ENCODE assay signal across 8 mouse cellular contexts in genomic region chr7:51879136-51879723, GRCm38 (mm10). TPM values are rescaled to one million over a fixed set of nuclear protein-coding genes. Genes with fewer than 3 reads are reported as not detected.
DNase-seq lines count a peak whose midpoint lies in the region; ATAC-seq and TF ChIP-seq lines count a peak whose summit lies in the region.

No protein-coding gene starts in this region.

- WGBS in forebrain, embryonic 14.5 days: 2% methylated on average over 17 of the region's 17 CpGs
- WGBS in lung, embryonic 15.5 days: under 1% methylated on average over 17 of the region's 17 CpGs
- under 1% methylated on average over 17 of the region's 17 CpGs for WGBS in neural tube, embryonic 14.5 days

- dilution Hi-C loops in CH12.LX (cut with MboI; ENCODE audit: extremely low pct_ligation_motif_present, extremely low pct_unique_long_range_greater_than_20kb, low sequenced_read_pairs): no loop called here

- H3K79me2 ChIP-seq in CH12.LX (replicated peaks; ENCODE audit: control insufficient read depth, extremely low read depth, insufficient read depth, poor library complexity, severe bottlenecking): no peaks in the 10 kb centered on the region

- peak; percentile 35; the same call in 1 of the 2 replicates for TF ChIP-seq POLR2A in CH12.LX (IDR thresholded peaks at IDR 0.05; ENCODE audit: low read depth, low read length)
- no peak for TF ChIP-seq POLR2A in bone marrow macrophage, adult 2 months (IDR thresholded peaks at IDR 0.05; ENCODE audit: borderline replicate concordance, low read depth, low read length)

- peak overlapping the region; percentile 25 to 60 (median 47) for H3K4me3 ChIP-seq in CH12.LX (replicated peaks in 1 of 3; ENCODE audit: low read depth in 2 of 3, low read length in 2 of 3, poor library complexity in 1 of 3)
- peak overlapping the region; percentile 60 for H3K4me3 ChIP-seq in bone marrow macrophage, adult 2 months (ENCODE audit: insufficient read depth, low read length)
- H3K4me3 ChIP-seq in forebrain, embryonic 14.5 days (ENCODE audit: low read depth, low read length): peak overlapping the region; percentile 49
- H3K4me3 ChIP-seq in lung, embryonic 15.5 days: peak overlapping the region; percentile 42
- peak overlapping the region; percentile 48 for H3K4me3 ChIP-seq in neural tube, embryonic 14.5 days (ENCODE audit: low read depth, low read length)

- peaks cover 11% of the 10 kb centered on the region for H3K9me3 ChIP-seq in CH12.LX (replicated peaks; ENCODE audit: low read length)
- no peaks in the 10 kb centered on the region for H3K9me3 ChIP-seq in forebrain, embryonic 14.5 days (replicated peaks; ENCODE audit: control insufficient read depth, low read length)
- no peaks in the 10 kb centered on the region for H3K9me3 ChIP-seq in lung, embryonic 15.5 days
- H3K9me3 ChIP-seq in neural tube, embryonic 14.5 days (ENCODE audit: control insufficient read depth, low read length): no peaks in the 10 kb centered on the region

- no peak for TF ChIP-seq EP300 in CH12.LX (IDR thresholded peaks at IDR 0.05; ENCODE audit: low read length)

- peak overlapping the region; percentile 3; the same call in 1 of the 2 replicates for H3K4me2 ChIP-seq in CH12.LX (ENCODE audit: insufficient read depth, low read depth, poor library complexity, severe bottlenecking)
- H3K4me2 ChIP-seq in forebrain, embryonic 14.5 days (ENCODE audit: low read length): peak overlapping the region; percentile 86
- peak overlapping the region; percentile 79 for H3K4me2 ChIP-seq in lung, embryonic 15.5 days
- H3K4me2 ChIP-seq in neural tube, embryonic 14.5 days (ENCODE audit: low read depth, low read length): peak overlapping the region; percentile 84

- no peak for TF ChIP-seq RAD21 in CH12.LX (IDR thresholded peaks at IDR 0.05; ENCODE audit: low read depth, low read length)

- H3K36me3 ChIP-seq in CH12.LX (replicated peaks in 1 of 2; ENCODE audit: control insufficient read depth in 1 of 2, insufficient read depth in 1 of 2, low read length in 1 of 2): no peaks in the 10 kb centered on the region
- H3K36me3 ChIP-seq in forebrain, embryonic 14.5 days (ENCODE audit: control insufficient read depth, insufficient read depth, low read length): no peaks in the 10 kb centered on the region
- no peaks in the 10 kb centered on the region for H3K36me3 ChIP-seq in lung, embryonic 15.5 days
- H3K36me3 ChIP-seq in neural tube, embryonic 14.5 days (ENCODE audit: control insufficient read depth, insufficient read depth, low read length): no peaks in the 10 kb centered on the region

- no peak for TF ChIP-seq CTCF in CH12.LX (conservative IDR thresholded peaks at IDR 0.05 in 1 of 2, IDR thresholded peaks at IDR 0.05 in 1 of 2; ENCODE audit: low read depth in 2 of 2, low read length in 2 of 2)
- no peak for TF ChIP-seq CTCF in bone marrow macrophage, adult 2 months (IDR thresholded peaks at IDR 0.05; ENCODE audit: low read depth, low read length)

- intact Hi-C loops in heart, postnatal 10 days (cut with DNase I): loop anchor here (2.0 to 5.0 kb wide), 2 partner anchors 16 to 93 kb away; partner anchors contain the start of genes Fancf and Gas2

- DNase-seq in CH12.LX (ENCODE audit: extremely low read depth): peak; percentile 64
- peak; percentile 85 for DNase-seq in forebrain, embryonic 14.5 days (ENCODE audit: low spot score)
- DNase-seq in heart, postnatal 10 days: peak; percentile 54 to 56
- DNase-seq in layer of hippocampus, postnatal 10 days (ENCODE audit: low spot score in 2 of 2): peak; percentile 47 to 61
- peak; percentile 53 for DNase-seq in testis, postnatal 10 days (ENCODE audit: low spot score)

- peak overlapping the region; percentile 26; the same call in 1 of the 2 replicates for H3K27ac ChIP-seq in CH12.LX (ENCODE audit: insufficient read depth, low read depth)
- peak overlapping the region; percentile 44 for H3K27ac ChIP-seq in bone marrow macrophage, adult 2 months (ENCODE audit: insufficient read depth, low read depth, low read length)
- H3K27ac ChIP-seq in forebrain, embryonic 14.5 days (ENCODE audit: low read depth, low read length): peak overlapping the region; percentile 71
- H3K27ac ChIP-seq in lung, embryonic 15.5 days: peak overlapping the region; percentile 85
- peak overlapping the region; percentile 91 for H3K27ac ChIP-seq in neural tube, embryonic 14.5 days (ENCODE audit: low read depth, low read length)

- no peaks in the 10 kb centered on the region for H3K27me3 ChIP-seq in CH12.LX (replicated peaks)
- H3K27me3 ChIP-seq in forebrain, embryonic 14.5 days (replicated peaks; ENCODE audit: control insufficient read depth, insufficient read depth, low read length): no peaks in the 10 kb centered on the region
- no peaks in the 10 kb centered on the region for H3K27me3 ChIP-seq in lung, embryonic 15.5 days
- H3K27me3 ChIP-seq in neural tube, embryonic 14.5 days (ENCODE audit: control insufficient read depth, insufficient read depth, low read length): no peaks in the 10 kb centered on the region

- H3K4me1 ChIP-seq in CH12.LX (ENCODE audit: control insufficient read depth in 1 of 2, insufficient read depth in 2 of 2): peaks cover 0 to 6% of the 10 kb centered on the region in 2 experiments; a peak in 1 of 4 replicates
- H3K4me1 ChIP-seq in bone marrow macrophage, adult 2 months (ENCODE audit: control insufficient read depth, insufficient read depth, low read length): peaks cover 10% of the 10 kb centered on the region
- no peaks in the 10 kb centered on the region for H3K4me1 ChIP-seq in forebrain, embryonic 14.5 days (ENCODE audit: control insufficient read depth, insufficient read depth, low read length)
- 0 out of 2 replicates have a peak, but pooled peaks cover 7% of the 10 kb centered on the region for H3K4me1 ChIP-seq in lung, embryonic 15.5 days
- H3K4me1 ChIP-seq in neural tube, embryonic 14.5 days (ENCODE audit: control insufficient read depth, insufficient read depth, low read length): 0 out of 2 replicates have a peak, but pooled peaks cover 3% of the 10 kb centered on the region

- H3K9ac ChIP-seq in CH12.LX (ENCODE audit: insufficient read depth, low read depth): 0 out of 2 replicates have a peak overlapping the region, but pooled peaks have one; percentile 9
- peak overlapping the region; percentile 75 for H3K9ac ChIP-seq in forebrain, embryonic 14.5 days (ENCODE audit: low read length)
- H3K9ac ChIP-seq in lung, embryonic 15.5 days: peak overlapping the region; percentile 44
- peak overlapping the region; percentile 65 for H3K9ac ChIP-seq in neural tube, embryonic 14.5 days (replicated peaks; ENCODE audit: low read depth, low read length)

- in situ Hi-C loops in CH12.LX (cut with MboI; ENCODE audit: low pct_ligation_motif_present, low pct_unique_long_range_greater_than_20kb, low sequenced_read_pairs): no loop called here

- ATAC-seq in forebrain, embryonic 14.5 days: peak; percentile 97
- ATAC-seq in lung, embryonic 15.5 days (ENCODE audit: borderline replicate concordance, extremely low read depth, low FRiP score, low TSS enrichment): peak; percentile 93
- peak; percentile 97 for ATAC-seq in neural tube, embryonic 14.5 days (ENCODE audit: low read depth)

TF ChIP-seq in CH12.LX, 34 proteins besides CTCF, POLR2A, EP300 and RAD21 (continues in another document):
- no peak for TF ChIP-seq RCOR1 (conservative IDR thresholded peaks at IDR 0.05; ENCODE audit: low read depth, low read length)
- TF ChIP-seq IRF4 (IDR thresholded peaks at IDR 0.05; ENCODE audit: low read depth, low read length): no peak
- TF ChIP-seq POLR2AphosphoS2 (IDR thresholded peaks at IDR 0.05; ENCODE audit: low read depth, low read length): no peak
- no peak for TF ChIP-seq USF2 (conservative IDR thresholded peaks at IDR 0.05; ENCODE audit: low read depth, low read length)
- no peak for TF ChIP-seq ZKSCAN1 (IDR thresholded peaks at IDR 0.05; ENCODE audit: borderline replicate concordance, low read depth, low read length)
- TF ChIP-seq SIN3A (IDR thresholded peaks at IDR 0.05; ENCODE audit: low read length): no peak
- TF ChIP-seq TBP (conservative IDR thresholded peaks at IDR 0.05; ENCODE audit: low read depth, low read length): no peak
- TF ChIP-seq TCF12 (IDR thresholded peaks at IDR 0.05; ENCODE audit: low read depth, low read length): no peak; the same call in 1 of the 2 replicates
- TF ChIP-seq MYC (IDR thresholded peaks at IDR 0.05; ENCODE audit: low read depth, low read length): peak; percentile 53; the same call in 1 of the 2 replicates
- no peak for TF ChIP-seq HCFC1 (IDR thresholded peaks at IDR 0.05; ENCODE audit: low read depth, low read length)
- TF ChIP-seq SMC3 (IDR thresholded peaks at IDR 0.05; ENCODE audit: low read depth, low read length): no peak
- no peak for TF ChIP-seq UBTF (IDR thresholded peaks at IDR 0.05; ENCODE audit: low read depth, low read length)
- TF ChIP-seq NELFE (IDR thresholded peaks at IDR 0.05; ENCODE audit: low read depth, low read length): 0 out of 2 replicates have a peak, but pooled peaks have one; percentile 38
- no peak for TF ChIP-seq JUND (conservative IDR thresholded peaks at IDR 0.05; ENCODE audit: low read depth, low read length)
- TF ChIP-seq CHD1 (IDR thresholded peaks at IDR 0.05; ENCODE audit: low read depth, low read length): no peak

RNA-seq across cellular contexts. Expression of gene Fancf, which starts 17.2 kb away (rescaled TPM):
- 3.4 and 3.7 TPM in 2 replicates for total RNA-seq in CH12.LX (2012; rRNA removed)
- total RNA-seq in CH12.LX (2014; rRNA removed): 3.5 and 6.2 TPM in 2 replicates
- polyA plus RNA-seq in CH12.LX (2012; ENCODE audit: insufficient read length, low read depth): 2.4 and 3.8 TPM in 2 replicates
- 2.8 and 3.8 TPM in 2 replicates for polyA plus RNA-seq in bone marrow macrophage, adult 2 months (2012; ENCODE audit: insufficient read depth, insufficient read length, missing spikeins)
- polyA plus RNA-seq in forebrain, embryonic 14.5 days (2014; fragmentation: Nextera tagmentation; extraction: Ambion mirVana): 6.4 and 7.3 TPM in 2 replicates
- total RNA-seq in heart, postnatal 10 days (2021): 1 to 10 TPM; 2.8 to 3.8 TPM
- 1 to 10 TPM; 5.5 to 6.0 TPM for total RNA-seq in layer of hippocampus, postnatal 10 days (2021)
- polyA plus RNA-seq in lung, embryonic 15.5 days (2015; fragmentation: Nextera tagmentation; extraction: Ambion mirVana): 10.0 and 10.2 TPM in 2 replicates
- polyA plus RNA-seq in neural tube, embryonic 14.5 days (2014; fragmentation: Nextera tagmentation; extraction: Ambion mirVana): 11.0 and 13.7 TPM in 2 replicates

RNA-seq across cellular contexts. Expression of gene Gas2, which starts 17.4 kb away (rescaled TPM):
- total RNA-seq in CH12.LX (2012; rRNA removed): 1.7 and 3.3 TPM in 2 replicates
- total RNA-seq in CH12.LX (2014; rRNA removed): 4.3 and 5.1 TPM in 2 replicates
- 2.7 and 3.2 TPM in 2 replicates for polyA plus RNA-seq in CH12.LX (2012; ENCODE audit: insufficient read length, low read depth)
- polyA plus RNA-seq in bone marrow macrophage, adult 2 months (2012; ENCODE audit: insufficient read depth, insufficient read length, missing spikeins): 1.4 and 2.1 TPM in 2 replicates
- polyA plus RNA-seq in forebrain, embryonic 14.5 days (2014; fragmentation: Nextera tagmentation; extraction: Ambion mirVana): 14.9 and 17.2 TPM in 2 replicates
- total RNA-seq in heart, postnatal 10 days (2021): 10 to 100 TPM; 11.7 to 15.3 TPM
- 10 to 100 TPM; 17.4 to 21.8 TPM for total RNA-seq in layer of hippocampus, postnatal 10 days (2021)
- 14.4 and 16.0 TPM in 2 replicates for polyA plus RNA-seq in lung, embryonic 15.5 days (2015; fragmentation: Nextera tagmentation; extraction: Ambion mirVana)
- polyA plus RNA-seq in neural tube, embryonic 14.5 days (2014; fragmentation: Nextera tagmentation; extraction: Ambion mirVana): 14.6 and 19.9 TPM in 2 replicates

Comparison
In these comparisons a context has a peak if more than half of its experiments do, and no peak if none do; other contexts are left out.
1. Peak in every context shown above with its lines: DNase-seq, ATAC-seq, H3K4me3 ChIP-seq and H3K27ac ChIP-seq.
2. H3K27ac ChIP-seq: peak in every context shown above with its lines; median percentile 91 in neural tube, embryonic 14.5 days; 85 in lung, embryonic 15.5 days; 71 in forebrain, embryonic 14.5 days; 44 in bone marrow macrophage, adult 2 months; 26 in CH12.LX.
3. H3K4me2 ChIP-seq: peak in every context shown above with its lines; median percentile 86 in forebrain, embryonic 14.5 days; 84 in neural tube, embryonic 14.5 days; 79 in lung, embryonic 15.5 days; 3 in CH12.LX.
4. H3K9ac ChIP-seq: peak in every context shown above with its lines; median percentile 75 in forebrain, embryonic 14.5 days; 65 in neural tube, embryonic 14.5 days; 44 in lung, embryonic 15.5 days; 9 in CH12.LX.